Mouse (Mus musculus) liver, embryonic 13.5 days (tissue): ENCODE data around the gene Med16. TPM values are rescaled to one million over a fixed set of nuclear protein-coding genes. Genes with fewer than 3 reads are reported as not detected.

Experiments
- ATAC-seq: fragments of 200-750 bp; cut with Nextera tagmentation; 2 replicates; pipeline ENCODE4 v1.8.0; 2017; ENCODE audit warnings: low read depth, mild to moderate bottlenecking, moderate number of reproducible peaks, moderate library complexity
- DNase-seq: peaks from one replicate; pipeline ENCODE4 v3.0.0; 2022
- H3K27ac ChIP-seq: fragments of 300-500 bp; sonication (generic); 2 replicates; pipeline ENCODE4 v1.5.1; 2015; ENCODE audit warnings: moderate library complexity, mild to moderate bottlenecking, inconsistent platforms
- H3K27me3 ChIP-seq: fragments of 300-500 bp; sonication (generic); 2 replicates; pipeline ENCODE4 v1.6.1; 2015; ENCODE audit warnings: mild to moderate bottlenecking, inconsistent platforms
- H3K36me3 ChIP-seq: fragments of 300-500 bp; sonication (generic); 2 replicates; pipeline ENCODE4 v1.6.1; 2015; ENCODE audit warnings: mild to moderate bottlenecking, inconsistent platforms
- H3K4me1 ChIP-seq: fragments of 300-500 bp; sonication (generic); replicated peaks from 2 replicates; pipeline ENCODE4 v1.6.1; 2015; ENCODE audit warnings: inconsistent platforms
- H3K4me2 ChIP-seq: fragments of 300-500 bp; sonication (generic); 2 replicates; pipeline ENCODE4 v1.6.1; 2015; ENCODE audit warnings: inconsistent platforms, mild to moderate bottlenecking, moderate library complexity
- H3K4me3 ChIP-seq: fragments of 300-500 bp; sonication (generic); replicated peaks from 2 replicates; pipeline ENCODE4 v1.5.1; 2015; ENCODE audit warnings: mild to moderate bottlenecking, inconsistent platforms
- H3K9ac ChIP-seq: fragments of 300-500 bp; sonication (generic); 2 replicates; pipeline ENCODE4 v1.6.1; 2015; ENCODE audit warnings: mild to moderate bottlenecking, inconsistent platforms
- H3K9me3 ChIP-seq: fragments of 300-500 bp; sonication (generic); replicated peaks from 2 replicates; pipeline ENCODE4 v1.6.1; 2016; ENCODE audit warnings: inconsistent platforms
- whole genome bisulfite sequencing: fragments of 180-500 bp; shearing (Covaris S2); methylation state at CpG from one replicate; pipeline ENCODE4 v1.1.7; 2015; ENCODE audit not compliant: insufficient replicate concordance; 5-methylcytosine and 5-hydroxymethylcytosine counted together
- polyA plus RNA-seq: library from polyadenylated mRNA; unstranded; fragments of >200 nt; fragmentation: Nextera tagmentation; extraction: Ambion mirVana; gene quantifications from 2 replicates; pipeline ENCODE4 v1.2.1, GENCODE M21; 2015

The Med16 gene
- polyA plus RNA-seq, 1 experiment from 2014 or later, result 16.9 TPM

GRCm38 (mm10) chr10:79924998-79925784 is 16.5 kb upstream of the Med16 start:
- H3K27ac ChIP-seq, result peak overlapping the region; percentile 88
- H3K9ac ChIP-seq, result peak overlapping the region; percentile 84; the same call in 1 of the 2 replicates
- peaks cover 70% of the 10 kb centered on the region for H3K4me1 ChIP-seq
- DNase-seq, result peak; percentile 85
- H3K4me3 ChIP-seq, result 0 out of 2 replicates have a peak overlapping the region, but pooled peaks have one; percentile 85
- WGBS, result 14% methylated on average over 29 of the region's 29 CpGs
- H3K27me3 ChIP-seq, result peaks cover 34% of the 10 kb centered on the region
- H3K36me3 ChIP-seq, result no peaks in the 10 kb centered on the region
- ATAC-seq, result no peak
- H3K9me3 ChIP-seq, result no peaks in the 10 kb centered on the region
- H3K4me2 ChIP-seq, result peak overlapping the region; percentile 84

GRCm38 (mm10) chr10:79921572-79921971 is 12.8 kb upstream of the Med16 start:
- Histone ChIP-seq H3K4me2 (peak overlapping the region; percentile 50), H3K4me3 (peak overlapping the region; percentile 30), H3K9me3 (no peaks in the 10 kb centered on the region), H3K36me3 (no peaks in the 10 kb centered on the region), H3K9ac (0 out of 2 replicates have a peak overlapping the region, but pooled peaks have one; percentile 17), H3K27me3 (peaks cover 65% of the 10 kb centered on the region), H3K4me1 (peaks cover 69% of the 10 kb centered on the region), H3K27ac (no peak overlapping the region)
- DNase-seq (no peak), ATAC-seq (no peak)
- WGBS, result 13% methylated on average over 34 of the region's 34 CpGs

- WGBS, result 12% methylated on average over 40 of the region's 41 CpGs
- DNase-seq (no peak), ATAC-seq (no peak)
- no peak within 1 kb of the TSS for H3K27ac ChIP-seq
- no peaks in the 10 kb centered on the region for H3K9me3 ChIP-seq
- no peaks in the 10 kb centered on the region for H3K36me3 ChIP-seq
- H3K9ac ChIP-seq, result 0 out of 2 replicates have a peak within 1 kb of the TSS, but pooled peaks have one; percentile 17
- H3K4me2 ChIP-seq, result peak within 1 kb of the TSS; percentile 50
- peaks cover 65% of the 10 kb centered on the region for H3K27me3 ChIP-seq
- peaks cover 67% of the 10 kb centered on the region for H3K4me1 ChIP-seq
- peak within 1 kb of the TSS; percentile 30 for H3K4me3 ChIP-seq
These were observed 12.3 kb upstream of the Med16 start, which contains the start of gene R3hdm4 for GRCm38 (mm10) chr10:79920958-79921535. R3hdm4 (minus strand) TSS chr10:79921208.

GRCm38 (mm10) chr10:79920056-79920890 is 11.6 kb upstream of the Med16 start:
- H3K9me3 ChIP-seq, result no peaks in the 10 kb centered on the region
- peaks cover 65% of the 10 kb centered on the region for H3K27me3 ChIP-seq
- H3K9ac ChIP-seq, result no peak overlapping the region
- H3K4me2 ChIP-seq, result peak overlapping the region; percentile 50; the same call in 1 of the 2 replicates
- DNase-seq (no peak), ATAC-seq (no peak)
- no peak overlapping the region for H3K27ac ChIP-seq
- peaks cover 68% of the 10 kb centered on the region for H3K4me1 ChIP-seq
- no peaks in the 10 kb centered on the region for H3K36me3 ChIP-seq
- 30% methylated on average over 26 of the region's 26 CpGs for WGBS
- H3K4me3 ChIP-seq, result peak overlapping the region; percentile 30; the same call in 1 of the 2 replicates

GRCm38 (mm10) chr10:79919251-79919849 is 10.6 kb upstream of the Med16 start:
- no peak overlapping the region for H3K9ac ChIP-seq
- 11% methylated on average over 21 of the region's 21 CpGs for WGBS
- H3K9me3 ChIP-seq, result no peaks in the 10 kb centered on the region
- peak overlapping the region; percentile 98; the same call in 1 of the 2 replicates for H3K4me2 ChIP-seq
- H3K36me3 ChIP-seq, result no peaks in the 10 kb centered on the region
- H3K27me3 ChIP-seq, result peaks cover 65% of the 10 kb centered on the region
- DNase-seq, result no peak
- no peak for ATAC-seq
- H3K27ac ChIP-seq, result no peak overlapping the region
- H3K4me1 ChIP-seq, result peaks cover 74% of the 10 kb centered on the region
- H3K4me3 ChIP-seq, result 0 out of 2 replicates have a peak overlapping the region, but pooled peaks have one; percentile 25

GRCm38 (mm10) chr10:79918231-79919078 is 9.7 kb upstream of the Med16 start:
- 13% methylated on average over 35 of the region's 35 CpGs for WGBS
- H3K27me3 ChIP-seq, result peaks cover 63% of the 10 kb centered on the region
- no peak for ATAC-seq

GRCm38 (mm10) chr10:79917532-79918100 is 8.9 kb upstream of the Med16 start:
- H3K9ac ChIP-seq, result peak overlapping the region; percentile 93
- H3K4me1 ChIP-seq, result peaks cover 87% of the 10 kb centered on the region
- ATAC-seq (no peak), DNase-seq (no peak)
- peaks cover 55% of the 10 kb centered on the region for H3K27me3 ChIP-seq
- H3K27ac ChIP-seq, result peak overlapping the region; percentile 94; the same call in 1 of the 2 replicates
- H3K4me3 ChIP-seq, result peak overlapping the region; percentile 81
- H3K9me3 ChIP-seq, result no peaks in the 10 kb centered on the region
- peaks cover 6% of the 10 kb centered on the region; the same call in 1 of the 2 replicates for H3K36me3 ChIP-seq
- 55% methylated on average over 5 of the region's 5 CpGs for WGBS
- H3K4me2 ChIP-seq, result peak overlapping the region; percentile 98

More at GRCm38 (mm10) chr10:79918231-79919078, 9.7 kb upstream of the Med16 start:
- Histone ChIP-seq H3K4me1 (peaks cover 82% of the 10 kb centered on the region), H3K9me3 (no peaks in the 10 kb centered on the region), H3K9ac (peak overlapping the region; percentile 35), H3K36me3 (peaks cover under 1% of the 10 kb centered on the region; the same call in 1 of the 2 replicates), H3K27ac (no peak overlapping the region), H3K4me2 (peak overlapping the region; percentile 98), H3K4me3 (peak overlapping the region; percentile 25)
- no peak for DNase-seq

- H3K9ac ChIP-seq, result peak within 1 kb of the TSS; percentile 93
- H3K4me2 ChIP-seq, result peak within 1 kb of the TSS; percentile 98
- peaks cover 48% of the 10 kb centered on the region for H3K27me3 ChIP-seq
- WGBS, result 2% methylated on average over 41 of the region's 42 CpGs
- peak within 1 kb of the TSS; percentile 94 for H3K27ac ChIP-seq
- peak within 1 kb of the TSS; percentile 81 for H3K4me3 ChIP-seq
- H3K36me3 ChIP-seq, result peaks cover 8% of the 10 kb centered on the region
- DNase-seq (peak; percentile 82), ATAC-seq (peak; percentile 77)
- no peaks in the 10 kb centered on the region for H3K9me3 ChIP-seq
- H3K4me1 ChIP-seq, result peaks cover 92% of the 10 kb centered on the region
These were observed 8.2 kb upstream of the Med16 start, which contains the start of gene Kiss1r for GRCm38 (mm10) chr10:79916808-79917531. Kiss1r (plus strand) TSS chr10:79916971.

GRCm38 (mm10) chr10:79916081-79916480 is 7.4 kb upstream of the Med16 start:
- DNase-seq (no peak), ATAC-seq (no peak)
- peaks cover 89% of the 10 kb centered on the region for H3K4me1 ChIP-seq
- no peaks in the 10 kb centered on the region for H3K9me3 ChIP-seq
- H3K27ac ChIP-seq, result peak overlapping the region; percentile 94
- peak overlapping the region; percentile 98 for H3K4me2 ChIP-seq
- WGBS, result 9% methylated on average over 8 of the region's 8 CpGs
- peaks cover 40% of the 10 kb centered on the region for H3K27me3 ChIP-seq
- H3K9ac ChIP-seq, result peak overlapping the region; percentile 93
- H3K4me3 ChIP-seq, result peak overlapping the region; percentile 81
- H3K36me3 ChIP-seq, result peaks cover 17% of the 10 kb centered on the region
